Mouse (Mus musculus) adipocyte (in vitro differentiated cells): Measurements from ENCODE around the gene Rspo1.

Experiments
- DNase-seq: peaks from one replicate; pipeline ENCODE4 v3.0.0-alpha.2; 2016; ENCODE audit warnings: low spot score

Rspo1 gene

GRCm38 (mm10) chr4:125029891-125030614, 43.8 kb downstream of the Rspo1 start:
- DNase-seq = peak; percentile 91

GRCm38 (mm10) chr4:125034341-125034740, 48.1 kb downstream of the Rspo1 start:
- peak; percentile 63 for DNase-seq

- no peak for DNase-seq
Observed at GRCm38 (mm10) chr4:125044454-125044853, 58.2 kb downstream of the Rspo1 start.

- DNase-seq = no peak
Observed at GRCm38 (mm10) chr4:125055385-125055784, 69.2 kb downstream of the Rspo1 start.

- no peak for DNase-seq
Observed at GRCm38 (mm10) chr4:125056476-125056875, 70.2 kb downstream of the Rspo1 start.

GRCm38 (mm10) chr4:125057273-125057672, 71.0 kb downstream of the Rspo1 start:
- no peak for DNase-seq

- DNase-seq = no peak
Observed at GRCm38 (mm10) chr4:125058033-125058432, 71.8 kb downstream of the Rspo1 start.
